In genomic region chr9:122855141-122855540, GRCm38 (mm10) we compare ENCODE assay signal across 21 mouse cellular contexts. TPM values are rescaled to one million over a fixed set of nuclear protein-coding genes. Genes with fewer than 3 reads are reported as not detected.
"Had no signal": no experiment of that assay in that cellular context is flagged by ENCODE, and none has a peak within 500 bp of the region (broad histone marks: within the 10 kb centered on the region; RNA-seq: fewer than 3 reads in every experiment).

No protein-coding gene starts in this region.

RNA-seq across cellular contexts. Expression of gene Gm35549, which starts 11.3 kb away (rescaled TPM):
- total RNA-seq: common myeloid progenitor, adult 5-6 weeks; forebrain, postnatal 0 days; gastrocnemius, adult 18-20 months; gastrocnemius, adult 2 months; gastrocnemius, adult 8-10 months; gastrocnemius, postnatal 10 days; gastrocnemius, postnatal 14 days; gastrocnemius, postnatal 25 days; gastrocnemius, postnatal 36 days; gastrocnemius, postnatal 4 days; granulocyte monocyte progenitor cell, adult 5-6 weeks; heart, adult 18-20 months; heart, adult 2 months; heart, adult 8-10 months had no signal
- polyA plus RNA-seq: cerebellum, adult 2 months; cortical plate, adult 2 months; embryonic facial prominence, embryonic 10.5 days; erythroblast, embryonic 14.5 days; forebrain, embryonic 13.5 days; forebrain, postnatal 0 days; frontal cortex, adult 2 months; gonadal fat pad, adult 2 months; heart, adult 2 months had no signal

RNA-seq across cellular contexts. Expression of gene Zkscan7, which starts 30.3 kb away (rescaled TPM):
- polyA plus RNA-seq: erythroblast, embryonic 14.5 days had no signal

RNA-seq across cellular contexts. Expression of gene Tcaim, which starts 49.8 kb away (rescaled TPM):
- polyA plus RNA-seq: erythroblast, embryonic 14.5 days had no signal
